Mouse (Mus musculus) ES-Bruce4 (cell line): ENCODE data around the gene Tubgcp3.

Experiments used
- CTCF ChIP-seq: IDR thresholded peaks from one replicate; pipeline ENCODE4 v1.8.1; 2011; ENCODE audit warnings: low read depth, low read length
- POLR2A ChIP-seq: IDR thresholded peaks from one replicate; pipeline ENCODE4 v1.8.1; 2011; ENCODE audit warnings: low read length; ENCODE audit not compliant: insufficient read depth

GRCm38 (mm10) chr8:12625890-12626289, 46.2 kb downstream of the Tubgcp3 start:
- TF ChIP-seq POLR2A, result no peak
- no peak for TF ChIP-seq CTCF
